Mouse (Mus musculus) megakaryocyte, embryonic 14.5 days (primary cell): ENCODE results near the gene Tmem199.

Experiments used
- FLI1 ChIP-seq: IDR thresholded peaks from 2 replicates; pipeline ENCODE4 v1.6.1; 2012; ENCODE audit warnings: low read length, inconsistent platforms, mixed read lengths
- GATA1 ChIP-seq: IDR thresholded peaks from 3 replicates; pipeline ENCODE4 v1.6.1; 2012; ENCODE audit warnings: mixed read lengths, low read length, inconsistent platforms, borderline replicate concordance

- TF ChIP-seq GATA1, result no peak
- no peak for TF ChIP-seq FLI1
Observed at GRCm38 (mm10) chr11:78515549-78516325, 3.8 kb upstream of the Tmem199 start.
